Mouse (Mus musculus): Measurements from ENCODE around the gene Meis2. TPM values are rescaled to one million over a fixed set of nuclear protein-coding genes. Genes with fewer than 3 reads are reported as not detected.

Gene Meis2
- polyA plus RNA-seq, 1 experiment from 2014 or later: 13.1 TPM

- WGBS: 9% methylated on average over 25 of the region's 25 CpGs
- Histone ChIP-seq H3K27ac (ENCODE audit: low read depth, low read length) (no peak overlapping the region), H3K36me3 (ENCODE audit: control insufficient read depth, insufficient read depth) (no peaks in the 10 kb centered on the region), H3K4me2 (replicated peaks; ENCODE audit: low read depth) (peak overlapping the region; percentile 55), H3K27me3 (replicated peaks; ENCODE audit: control insufficient read depth, insufficient read depth, low read length) (peaks cover 58% of the 10 kb centered on the region), H3K4me1 (replicated peaks; ENCODE audit: control insufficient read depth, insufficient read depth, low read length) (no peaks in the 10 kb centered on the region), H3K9ac (ENCODE audit: low read depth, low read length) (no peak overlapping the region), H3K4me3 (ENCODE audit: low read depth, low read length) (peak overlapping the region; percentile 30), H3K9me3 (ENCODE audit: control insufficient read depth) (no peaks in the 10 kb centered on the region)
- ATAC-seq: no peak
- no peak for TF ChIP-seq CTCF (IDR thresholded peaks at IDR 0.05; ENCODE audit: low read depth)
Observed at GRCm38 (mm10) chr2:115860600-115861347, 204.9 kb downstream of the Meis2 start.

- WGBS: 5% methylated on average over 15 of the region's 15 CpGs
- Histone ChIP-seq H3K9ac (ENCODE audit: low read depth, low read length) (no peak overlapping the region), H3K36me3 (ENCODE audit: control insufficient read depth, insufficient read depth) (no peaks in the 10 kb centered on the region), H3K27ac (ENCODE audit: low read depth, low read length) (no peak overlapping the region), H3K4me1 (replicated peaks; ENCODE audit: control insufficient read depth, insufficient read depth, low read length) (no peaks in the 10 kb centered on the region), H3K4me3 (ENCODE audit: low read depth, low read length) (peak overlapping the region; percentile 30), H3K9me3 (ENCODE audit: control insufficient read depth) (no peaks in the 10 kb centered on the region), H3K4me2 (replicated peaks; ENCODE audit: low read depth) (peak overlapping the region; percentile 55), H3K27me3 (replicated peaks; ENCODE audit: control insufficient read depth, insufficient read depth, low read length) (peaks cover 64% of the 10 kb centered on the region)
- ATAC-seq: no peak
- TF ChIP-seq CTCF (IDR thresholded peaks at IDR 0.05; ENCODE audit: low read depth): no peak
Observed at GRCm38 (mm10) chr2:115860141-115860480, 205.5 kb downstream of the Meis2 start.

- H3K36me3 ChIP-seq (ENCODE audit: control insufficient read depth, insufficient read depth): no peaks in the 10 kb centered on the region
- H3K9me3 ChIP-seq (ENCODE audit: control insufficient read depth): no peaks in the 10 kb centered on the region
- peak overlapping the region; percentile 30 for H3K4me3 ChIP-seq (ENCODE audit: low read depth, low read length)
- no peak; the same call in 1 of the 2 replicates for ATAC-seq
- whole genome bisulfite sequencing: 14% methylated on average over 27 of the region's 27 CpGs
- peak overlapping the region; percentile 55 for H3K4me2 ChIP-seq (replicated peaks; ENCODE audit: low read depth)
- peaks cover 70% of the 10 kb centered on the region for H3K27me3 ChIP-seq (replicated peaks; ENCODE audit: control insufficient read depth, insufficient read depth, low read length)
- no peak for TF ChIP-seq CTCF (IDR thresholded peaks at IDR 0.05; ENCODE audit: low read depth)
- H3K4me1 ChIP-seq (replicated peaks; ENCODE audit: control insufficient read depth, insufficient read depth, low read length): no peaks in the 10 kb centered on the region
- no peak overlapping the region for H3K27ac ChIP-seq (ENCODE audit: low read depth, low read length)
- no peak overlapping the region for H3K9ac ChIP-seq (ENCODE audit: low read depth, low read length)
Observed at GRCm38 (mm10) chr2:115859371-115860140, 206.1 kb downstream of the Meis2 start.

- no peaks in the 10 kb centered on the region for H3K9me3 ChIP-seq (ENCODE audit: control insufficient read depth)
- no peak overlapping the region for H3K27ac ChIP-seq (ENCODE audit: low read depth, low read length)
- H3K36me3 ChIP-seq (ENCODE audit: control insufficient read depth, insufficient read depth): no peaks in the 10 kb centered on the region
- H3K4me2 ChIP-seq (replicated peaks; ENCODE audit: low read depth): 0 out of 2 replicates have a peak overlapping the region, but pooled peaks have one; percentile 55
- no peak for TF ChIP-seq CTCF (IDR thresholded peaks at IDR 0.05; ENCODE audit: low read depth)
- peaks cover 76% of the 10 kb centered on the region for H3K27me3 ChIP-seq (replicated peaks; ENCODE audit: control insufficient read depth, insufficient read depth, low read length)
- WGBS: 27% methylated on average over 10 of the region's 10 CpGs
- no peak overlapping the region for H3K4me3 ChIP-seq (ENCODE audit: low read depth, low read length)
- no peak for ATAC-seq
- H3K9ac ChIP-seq (ENCODE audit: low read depth, low read length): no peak overlapping the region
- no peaks in the 10 kb centered on the region for H3K4me1 ChIP-seq (replicated peaks; ENCODE audit: control insufficient read depth, insufficient read depth, low read length)
Observed at GRCm38 (mm10) chr2:115858927-115859326, 206.7 kb downstream of the Meis2 start.

- Histone ChIP-seq H3K27ac (ENCODE audit: low read depth, low read length) (no peak overlapping the region), H3K4me2 (replicated peaks; ENCODE audit: low read depth) (no peak overlapping the region)
Observed at GRCm38 (mm10) chr2:115858246-115858645, 207.4 kb downstream of the Meis2 start.

More at GRCm38 (mm10) chr2:115858246-115858645, 207.4 kb downstream of the Meis2 start:
- TF ChIP-seq CTCF (IDR thresholded peaks at IDR 0.05; ENCODE audit: low read depth): no peak
- 32% methylated on average over 8 of the region's 8 CpGs for WGBS
- H3K9me3 ChIP-seq (ENCODE audit: control insufficient read depth): no peaks in the 10 kb centered on the region
- H3K4me1 ChIP-seq (replicated peaks; ENCODE audit: control insufficient read depth, insufficient read depth, low read length): no peaks in the 10 kb centered on the region
- H3K4me3 ChIP-seq (ENCODE audit: low read depth, low read length): no peak overlapping the region
- no peaks in the 10 kb centered on the region for H3K36me3 ChIP-seq (ENCODE audit: control insufficient read depth, insufficient read depth)
- peaks cover 75% of the 10 kb centered on the region for H3K27me3 ChIP-seq (replicated peaks; ENCODE audit: control insufficient read depth, insufficient read depth, low read length)
- no peak for ATAC-seq
- no peak overlapping the region for H3K9ac ChIP-seq (ENCODE audit: low read depth, low read length)
